Mouse (Mus musculus) hindbrain, embryonic 16.5 days (tissue): ENCODE data around the gene Omt2a. TPM values are rescaled to one million over a fixed set of nuclear protein-coding genes. Genes with fewer than 3 reads are reported as not detected.
"Not testable (repeated sequence)": the region's sequence is repeated elsewhere in the genome, so short reads cannot be mapped to it uniquely, and the experiment has no call there.

Source experiments
- ATAC-seq: fragments of 200-750 bp; cut with Nextera tagmentation; 2 replicates; pipeline ENCODE4 v1.8.0; 2017; ENCODE audit warnings: moderate TSS enrichment, moderate library complexity
- H3K27ac ChIP-seq: fragments of 300-500 bp; sonication (generic); 2 replicates; pipeline ENCODE4 v1.5.1; 2014; ENCODE audit warnings: low read depth, mild to moderate bottlenecking, control low read depth, low read length, moderate library complexity
- H3K27me3 ChIP-seq: fragments of 300-500 bp; sonication (generic); replicated peaks from 2 replicates; pipeline ENCODE4 v1.6.1; 2014; ENCODE audit warnings: low read length; ENCODE audit not compliant: control insufficient read depth, insufficient read depth
- H3K36me3 ChIP-seq: fragments of 300-500 bp; sonication (generic); 2 replicates; pipeline ENCODE4 v1.6.1; 2014; ENCODE audit warnings: mild to moderate bottlenecking, low read length, moderate library complexity, mixed read lengths; ENCODE audit not compliant: control insufficient read depth, insufficient read depth
- H3K4me1 ChIP-seq: fragments of 300-500 bp; sonication (generic); 2 replicates; pipeline ENCODE4 v1.6.1; 2014; ENCODE audit warnings: low read depth, low read length; ENCODE audit not compliant: control insufficient read depth, insufficient read depth
- H3K4me2 ChIP-seq: fragments of 300-500 bp; sonication (generic); 2 replicates; pipeline ENCODE4 v1.6.1; 2014; ENCODE audit warnings: mild to moderate bottlenecking, low read length, control low read depth, moderate library complexity
- H3K4me3 ChIP-seq: fragments of 300-500 bp; sonication (generic); 2 replicates; pipeline ENCODE4 v1.5.1; 2014; ENCODE audit warnings: mild to moderate bottlenecking, low read length, control low read depth, moderate library complexity
- H3K9ac ChIP-seq: fragments of 300-500 bp; sonication (generic); 2 replicates; pipeline ENCODE4 v1.6.1; 2014; ENCODE audit warnings: low read depth, mild to moderate bottlenecking, control low read depth, low read length, moderate library complexity
- H3K9me3 ChIP-seq: fragments of 300-500 bp; sonication (generic); 2 replicates; pipeline ENCODE4 v1.6.1; 2014; ENCODE audit warnings: mild to moderate bottlenecking, low read length, moderate library complexity; ENCODE audit not compliant: control insufficient read depth
- WGBS: fragments of 180-500 bp; shearing (Covaris S2); extraction: QIAGEN DNeasy Blood & Tissue Kit; methylation state at CpG from one replicate; pipeline ENCODE4 v1.1.7; 2014; 5-methylcytosine and 5-hydroxymethylcytosine counted together
- polyA plus RNA-seq: library from polyadenylated mRNA; unstranded; fragments of >200 nt; fragmentation: Nextera tagmentation; extraction: Ambion mirVana; gene quantifications from 2 replicates; pipeline ENCODE4 v1.2.1, GENCODE M21; 2015

The Omt2a gene
- polyA plus RNA-seq, 1 experiment from 2014 or later, result not detected

DNA sequence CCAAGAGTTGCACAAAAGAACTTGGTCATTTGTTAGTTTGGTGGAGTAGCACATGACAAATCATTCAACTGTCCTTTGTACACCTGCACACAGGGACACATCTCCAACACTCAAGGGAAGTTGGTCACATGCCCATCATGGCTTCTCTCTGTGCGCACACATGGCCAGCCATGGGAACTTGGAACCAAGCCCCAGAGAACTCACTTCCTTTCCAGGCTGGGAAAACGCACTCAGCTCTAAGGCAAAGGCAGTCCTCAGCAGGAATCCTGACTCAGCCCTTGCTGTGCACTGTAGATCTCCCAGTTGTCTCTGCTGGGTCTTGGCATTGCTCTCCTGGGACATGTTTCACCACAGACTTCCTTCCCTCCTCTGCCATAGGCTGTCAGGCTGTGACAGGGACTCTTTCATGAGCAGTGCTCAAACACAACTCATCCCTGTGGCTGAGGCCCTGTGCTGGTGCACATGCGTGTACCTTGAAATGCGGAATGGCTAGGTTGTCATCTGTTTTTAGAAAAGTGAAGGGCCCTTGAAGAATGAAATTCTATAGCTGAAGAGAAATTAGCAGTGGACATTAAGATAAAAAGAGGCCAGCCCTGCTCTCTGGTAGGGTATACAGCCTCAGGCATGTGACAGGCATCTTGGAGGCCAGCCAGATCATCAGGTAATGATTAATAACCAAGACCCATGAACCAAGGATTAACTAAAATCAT is 32.4 kb downstream of the Omt2a start:
- not testable (repeated sequence) for ATAC-seq, H3K36me3 ChIP-seq, H3K9me3 ChIP-seq, H3K27me3 ChIP-seq, H3K4me2 ChIP-seq, H3K27ac ChIP-seq, H3K9ac ChIP-seq, H3K4me1 ChIP-seq, H3K4me3 ChIP-seq
- WGBS, result 86% methylated on average over 4 of the region's 4 CpGs

DNA sequence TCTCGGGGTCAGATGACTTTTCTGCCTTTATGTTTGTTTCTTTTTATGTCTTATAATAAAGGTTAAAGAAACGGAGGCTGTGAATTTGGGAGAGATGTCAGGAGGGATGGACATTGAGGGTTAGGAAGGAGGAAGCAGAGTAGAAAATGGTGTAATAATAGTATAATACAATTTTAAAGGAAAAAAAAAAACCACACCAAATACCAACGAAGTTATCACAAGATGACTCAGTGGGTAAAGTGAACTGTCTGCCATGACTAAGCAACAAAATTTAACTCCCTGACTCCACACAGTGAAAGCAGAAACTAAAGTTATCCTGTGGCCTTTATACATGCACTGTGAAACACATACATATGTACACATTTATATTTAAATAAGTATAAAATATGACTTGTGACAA is 43.7 kb downstream of the Omt2a start:
- H3K9me3 ChIP-seq, H3K9ac ChIP-seq, ATAC-seq, H3K4me1 ChIP-seq, H3K27me3 ChIP-seq, H3K4me2 ChIP-seq, H3K36me3 ChIP-seq, H3K27ac ChIP-seq, H3K4me3 ChIP-seq: not testable (repeated sequence)
- WGBS, result 88% methylated on average over 3 of the region's 3 CpGs

Other genes starting within 250 kb of the Omt2a start
- 79.8 and 88.4 TPM in 2 replicates for gene Fbxo9, start 205.7 kb downstream of the Omt2a start, polyA plus RNA-seq
- 31.8 and 36.7 TPM in 2 replicates for gene Ick, start 205.6 kb downstream of the Omt2a start, polyA plus RNA-seq
- gene Gsta4, start 132.0 kb downstream of the Omt2a start, polyA plus RNA-seq, result 28.5 and 30.6 TPM in 2 replicates
- not detected in 2 replicates for gene Gsta1, start 84.1 kb downstream of the Omt2a start, polyA plus RNA-seq
- not detected in 2 replicates for gene Gm3776, start 57.7 kb downstream of the Omt2a start, polyA plus RNA-seq
- gene Gm10639, start 24.9 kb downstream of the Omt2a start, polyA plus RNA-seq, result not detected in 2 replicates
- gene Omt2b, start 12.8 kb upstream of the Omt2a start, polyA plus RNA-seq, result not detected in 2 replicates
- gene Gsta2, start 41.0 kb upstream of the Omt2a start, polyA plus RNA-seq, result not detected in 2 replicates
- 4.5 and 6.4 TPM in 2 replicates for gene Dppa5a, start 53.4 kb upstream of the Omt2a start, polyA plus RNA-seq
- 4.8 TPM in 2 replicates for gene Ooep, start 63.9 kb upstream of the Omt2a start, polyA plus RNA-seq
- 0.29 and 0.44 TPM in 2 replicates for gene Ddx43, start 81.0 kb upstream of the Omt2a start, polyA plus RNA-seq
- gene Cgas, start 128.4 kb upstream of the Omt2a start, polyA plus RNA-seq, result 0.54 and 0.79 TPM in 2 replicates
- gene Mto1, start 133.4 kb upstream of the Omt2a start, polyA plus RNA-seq, result 27.9 and 30.0 TPM in 2 replicates
- 1.8 and 2.3 TPM in 2 replicates for gene Gm17324, start 134.0 kb upstream of the Omt2a start, polyA plus RNA-seq
- 2,954 and 2,983 TPM in 2 replicates for gene Eef1a1, start 174.4 kb upstream of the Omt2a start, polyA plus RNA-seq